Mouse (Mus musculus): ENCODE data around the gene Zswim8.

The Zswim8 gene

DNA sequence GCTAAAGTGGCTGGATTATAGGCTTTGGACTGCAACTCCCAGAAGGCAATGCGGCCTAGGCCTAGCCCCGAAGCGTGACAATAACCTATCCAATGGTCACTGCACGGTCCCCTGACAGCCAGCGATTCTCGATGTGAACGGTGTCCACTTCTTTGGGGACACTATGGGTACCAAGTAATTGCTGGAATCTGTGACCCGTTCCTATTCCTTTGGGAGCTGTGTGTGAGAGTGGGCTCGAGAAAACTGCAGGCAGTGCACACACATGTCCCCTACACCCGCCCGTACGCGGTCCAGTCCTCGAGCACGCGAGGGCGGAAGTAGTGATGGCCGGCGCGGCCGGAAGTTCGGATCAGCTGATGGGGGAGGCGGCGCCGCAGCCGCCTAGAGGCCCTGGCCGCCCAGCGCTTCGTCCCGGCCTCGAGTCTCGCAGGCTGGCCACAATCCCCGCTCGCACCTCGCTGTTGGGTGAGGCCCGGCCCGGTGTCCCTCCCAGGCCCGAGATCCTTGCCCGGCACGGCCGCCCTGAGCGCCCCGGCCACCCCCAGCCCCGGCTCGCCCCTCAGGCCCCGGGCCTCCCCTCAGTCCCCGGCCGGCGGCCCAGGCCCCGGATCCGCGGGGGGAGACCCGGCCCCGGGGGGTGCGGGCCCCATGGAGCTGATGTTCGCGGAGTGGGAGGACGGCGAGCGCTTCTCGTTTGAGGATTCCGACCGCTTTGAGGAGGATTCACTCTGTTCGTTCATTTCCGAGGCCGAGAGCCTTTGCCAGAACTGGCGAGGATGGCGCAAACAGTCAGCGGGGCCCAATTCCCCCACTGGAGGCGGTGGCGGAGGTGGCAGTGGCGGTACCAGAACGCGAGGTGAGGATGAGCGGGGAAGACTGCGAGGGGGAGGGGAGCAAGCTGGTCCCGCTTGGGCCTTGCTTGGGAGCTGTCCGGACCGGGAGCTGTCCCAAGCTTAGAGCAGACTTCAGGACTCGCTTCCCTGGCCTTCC, at the start of gene Zswim8:
Gene Zswim8, plus strand, starts transcription at position 352 of the 990 bp plus-strand sequence.
- DNase-seq (ENCODE audit: low read depth): peak; percentile 90

DNA sequence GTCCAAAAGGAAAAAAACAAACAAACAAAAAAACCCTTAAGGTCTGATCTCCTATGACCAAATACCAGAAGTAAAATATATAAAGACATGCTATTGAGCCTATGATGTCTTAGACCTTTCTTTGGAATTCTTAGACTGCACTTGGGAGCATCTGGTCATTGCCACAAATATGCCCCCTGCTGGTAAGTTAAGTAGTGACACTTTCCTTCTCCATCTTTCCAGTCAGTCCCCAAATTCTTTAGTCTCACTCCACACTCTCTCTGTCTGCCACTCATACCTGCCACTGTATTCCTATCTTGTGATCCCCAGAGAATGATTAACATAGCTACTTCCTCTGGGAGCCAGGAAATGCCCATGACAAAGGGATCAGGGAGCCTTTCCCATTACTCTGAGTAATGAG, 49.0 kb upstream of the Zswim8 start:
- peak; percentile 69 for DNase-seq (ENCODE audit: low read depth)

DNA sequence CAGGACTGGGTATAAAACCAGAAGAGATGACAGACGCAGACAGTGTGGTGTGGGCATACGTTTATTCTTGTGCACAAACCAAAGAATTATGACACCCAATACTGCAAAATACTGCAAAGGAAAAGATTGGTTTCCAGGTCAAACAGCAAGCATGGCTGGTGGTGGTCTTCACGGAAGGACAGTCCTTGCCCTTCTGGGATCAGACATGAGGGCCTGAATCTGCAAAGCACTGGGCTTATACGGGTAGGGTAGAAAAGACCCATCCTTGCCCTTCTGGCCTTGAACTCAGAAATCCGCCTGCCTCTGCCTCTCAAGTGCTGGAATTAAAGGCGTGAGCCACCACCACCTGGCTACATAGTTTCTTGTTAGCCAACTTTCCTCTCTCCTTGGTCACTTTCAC, 48.5 kb upstream of the Zswim8 start:
- no peak for DNase-seq (ENCODE audit: low read depth)

DNA sequence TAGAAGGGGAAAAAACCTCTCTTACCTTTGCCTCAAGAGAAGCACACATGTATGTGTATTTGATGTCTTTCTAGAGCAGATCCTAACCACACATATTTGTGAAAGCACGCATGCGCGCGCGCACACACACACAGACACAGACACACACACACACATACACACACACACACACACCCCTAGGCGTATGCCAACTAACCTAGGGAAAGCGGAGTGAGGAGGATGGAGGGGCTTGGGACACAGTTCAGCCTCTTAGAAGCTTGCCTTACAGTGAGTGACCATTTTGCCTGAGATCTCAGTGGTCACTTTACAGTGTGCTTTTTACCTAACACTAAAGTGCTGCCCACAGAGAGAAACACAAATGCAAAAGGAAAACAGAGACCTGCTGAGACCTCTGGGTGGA, 47.7 kb upstream of the Zswim8 start:
- no peak for DNase-seq (ENCODE audit: low read depth)

DNA sequence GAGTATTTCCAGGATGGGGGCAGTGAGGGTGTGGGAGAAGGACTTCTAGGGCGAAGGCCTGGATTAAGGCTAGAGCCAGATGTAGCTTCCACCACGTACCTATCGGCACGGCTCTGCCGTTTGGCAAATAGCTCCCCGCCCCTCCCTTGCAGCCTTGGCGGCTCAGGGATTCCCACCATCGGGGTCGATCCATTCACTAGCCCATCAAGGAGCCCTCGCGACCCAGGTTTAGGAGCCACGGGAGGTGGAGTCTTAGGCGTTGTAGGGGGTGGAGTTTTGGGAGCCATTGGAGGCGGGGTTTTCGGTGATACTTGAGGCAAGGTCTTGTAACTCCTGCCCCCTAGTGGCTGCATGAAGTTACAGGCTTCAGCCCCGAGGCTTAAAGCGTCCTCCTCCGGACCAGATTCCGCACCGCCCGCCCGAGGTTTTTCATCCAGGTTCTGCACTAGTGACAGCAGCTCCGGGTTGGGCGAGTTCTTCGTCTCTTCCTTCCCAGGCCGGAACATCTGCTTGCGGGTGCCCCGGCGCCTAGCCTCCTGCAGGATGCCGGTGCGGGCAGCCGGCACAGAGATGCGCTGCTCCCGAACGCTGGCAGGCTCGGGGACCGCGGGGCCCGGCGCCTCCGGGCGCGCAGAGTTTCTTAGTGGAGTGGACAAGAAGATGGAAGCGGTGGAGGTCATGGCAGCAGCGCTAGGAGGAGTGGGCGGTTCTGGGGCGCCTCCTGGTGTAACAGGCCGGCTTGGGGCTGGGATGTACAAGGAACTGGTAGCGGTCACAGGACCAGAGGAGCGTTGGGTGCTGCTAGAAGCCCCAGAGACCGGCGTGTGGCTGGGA, 46.3 kb upstream of the Zswim8 start:
- peak; percentile 96 for DNase-seq (ENCODE audit: low read depth)

DNA sequence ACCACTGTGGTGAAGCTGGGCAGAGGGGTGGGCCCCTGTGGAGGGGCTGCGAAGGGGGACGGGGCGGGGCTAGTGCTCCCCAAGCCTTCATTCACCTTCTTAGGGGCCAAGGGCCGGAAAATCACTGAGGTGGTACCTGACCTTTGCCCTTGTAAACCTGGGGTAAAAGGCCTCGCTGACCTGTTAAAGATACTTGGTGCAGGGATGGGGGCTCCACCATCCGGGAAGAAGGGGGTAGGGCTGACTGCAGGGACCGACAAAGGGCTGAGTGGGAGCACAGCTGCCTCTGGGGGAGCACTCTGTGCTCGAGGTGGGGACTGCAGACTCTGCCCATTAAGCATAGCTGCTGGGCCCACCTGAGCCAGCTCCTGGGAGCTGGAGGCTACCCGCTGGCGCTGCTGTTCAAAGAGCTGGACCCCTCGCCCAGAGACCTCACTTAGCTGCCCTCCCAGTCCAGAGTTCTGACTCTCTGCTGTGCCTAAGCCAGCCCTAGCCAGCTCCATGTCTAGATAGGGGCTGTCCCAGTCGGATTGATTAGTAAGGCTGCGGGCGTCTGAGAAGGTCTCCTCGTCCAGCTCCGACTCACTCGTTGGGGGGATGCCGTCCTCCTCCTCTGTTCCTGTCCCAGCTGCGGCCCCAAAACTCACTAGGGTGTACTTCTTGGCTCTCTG, 45.6 kb upstream of the Zswim8 start:
- no peak for DNase-seq (ENCODE audit: low read depth)

DNA sequence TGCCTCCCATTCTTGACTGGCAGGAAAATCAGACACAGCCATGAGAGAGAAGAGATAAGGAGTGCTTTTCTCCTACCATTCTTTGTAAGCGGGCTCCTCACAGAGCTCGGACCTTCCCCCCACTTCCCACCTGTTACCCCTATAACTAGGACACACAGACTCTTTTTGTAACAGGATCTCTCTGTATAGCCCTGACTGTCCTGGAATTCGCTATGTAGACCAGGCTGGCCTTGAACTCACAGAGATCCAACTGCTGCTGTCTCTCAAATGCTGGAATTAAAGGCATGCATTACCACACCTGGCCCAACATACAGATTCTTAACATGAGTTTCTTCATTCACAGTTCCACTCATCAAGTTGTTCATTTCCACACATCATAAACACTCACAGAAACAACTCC, 44.6 kb upstream of the Zswim8 start:
- DNase-seq (ENCODE audit: low read depth): no peak

DNA sequence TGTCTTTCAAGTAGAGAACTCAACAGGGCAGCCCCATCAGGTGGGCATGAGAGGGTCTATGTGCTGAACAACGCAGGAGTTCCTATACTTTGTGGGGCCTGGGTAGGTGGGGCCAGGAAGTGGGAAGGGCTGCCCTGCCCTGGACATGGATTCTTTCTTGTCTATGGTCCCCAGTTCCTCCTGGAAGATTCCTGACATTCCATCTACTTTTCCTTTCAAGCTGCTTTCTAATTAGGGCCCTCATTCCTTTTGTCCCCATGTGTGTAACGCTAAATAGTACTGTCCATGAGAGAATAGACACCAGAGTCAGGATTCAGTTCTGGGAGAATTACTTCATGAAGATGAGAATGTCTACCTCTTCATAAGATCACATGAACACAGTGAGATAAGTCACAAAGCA, 43.8 kb upstream of the Zswim8 start:
- DNase-seq (ENCODE audit: low read depth): no peak

DNA sequence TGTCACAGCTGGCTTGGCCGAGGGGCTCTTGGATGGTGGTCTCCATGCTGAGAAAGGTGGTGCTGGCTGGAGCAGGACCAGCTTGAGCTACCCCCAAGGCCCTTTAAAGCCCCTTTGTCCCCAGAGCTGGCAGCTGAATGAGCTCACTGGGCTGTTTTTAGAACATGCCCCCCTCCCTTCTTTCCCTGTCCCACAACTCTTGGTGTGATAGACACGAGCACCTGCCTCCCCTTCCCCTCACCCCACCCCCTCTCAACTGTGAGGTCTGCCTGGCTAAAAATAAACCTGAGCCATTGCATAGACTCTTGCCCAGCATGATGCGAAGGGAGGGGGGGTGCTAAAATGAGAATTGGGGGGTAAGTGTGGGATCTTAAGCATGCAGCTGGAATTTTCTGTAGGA, 42.9 kb upstream of the Zswim8 start:
- no peak for DNase-seq (ENCODE audit: low read depth)

DNA sequence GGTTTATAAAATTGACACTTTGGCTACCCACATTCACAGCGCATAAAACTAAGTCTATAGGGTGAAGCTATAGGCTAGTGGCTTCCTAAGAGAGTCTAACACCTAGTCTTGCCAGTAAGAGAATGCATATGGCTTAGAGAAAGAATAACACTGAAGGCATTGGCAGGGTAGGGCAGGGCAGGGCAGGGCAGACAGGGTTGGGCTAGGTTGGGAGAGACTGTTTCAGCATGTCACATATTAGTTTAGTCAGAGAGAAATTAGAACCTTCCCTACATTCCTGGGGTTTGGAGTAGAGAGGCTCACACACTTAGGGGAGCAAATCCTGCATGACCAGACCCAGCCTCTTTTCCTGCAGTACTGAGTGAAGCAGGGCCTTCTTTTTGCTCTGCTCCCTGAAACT, 39.9 kb upstream of the Zswim8 start:
- DNase-seq (ENCODE audit: low read depth): no peak

DNA sequence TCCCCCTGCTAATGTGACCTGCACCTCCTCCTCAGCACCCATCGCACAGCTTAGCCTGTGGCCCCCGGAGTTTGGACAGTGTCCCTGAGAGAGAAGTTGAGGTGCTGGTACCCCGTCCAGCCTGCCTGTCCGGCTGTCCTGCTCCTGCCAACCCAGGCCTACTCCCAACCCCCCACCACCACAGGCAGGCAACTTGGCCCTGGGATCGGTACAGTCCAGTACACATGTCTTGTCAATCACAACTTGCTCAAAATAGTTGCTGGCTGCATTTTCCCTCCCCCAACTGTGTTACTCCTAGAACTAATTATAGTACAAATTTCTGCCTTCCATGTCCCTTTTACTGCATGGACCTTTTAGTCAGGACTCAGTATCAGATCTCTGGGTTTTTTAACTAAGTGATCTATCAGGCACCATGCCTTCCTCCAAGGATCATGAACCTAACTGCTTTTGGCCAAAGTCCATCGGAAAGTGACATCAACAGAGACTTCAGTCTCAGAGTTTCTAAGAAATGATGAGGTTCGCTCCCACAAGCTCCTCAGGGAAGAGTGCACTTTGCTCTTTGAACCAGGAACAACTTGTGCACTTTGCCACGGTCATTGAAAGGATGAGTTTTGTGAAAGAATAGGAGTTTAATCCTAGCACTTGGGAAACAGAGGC, 39.1 kb upstream of the Zswim8 start, which contains the start of gene Synpo2l:
Gene Synpo2l, minus strand, starts transcription at position 201 of the 657 bp plus-strand sequence.
- no peak for DNase-seq (ENCODE audit: low read depth)

DNA sequence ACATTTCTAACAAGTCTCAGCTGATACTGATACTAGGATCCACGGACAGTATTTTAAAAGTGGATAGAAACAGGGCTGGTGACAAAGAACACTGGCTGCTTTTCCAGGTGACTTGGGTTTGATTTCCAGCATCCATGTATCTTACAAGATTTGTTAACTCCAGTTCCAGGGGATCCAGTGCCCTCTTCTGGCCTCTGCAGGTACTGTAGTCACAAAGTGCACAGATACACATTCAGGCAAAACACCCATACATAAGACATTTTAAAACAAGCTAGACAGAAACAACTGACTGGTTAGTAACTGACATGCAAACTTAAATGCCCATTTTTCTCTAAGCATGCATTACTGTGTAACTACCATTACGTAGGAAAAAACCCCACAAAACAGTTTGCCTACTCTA, 34.4 kb upstream of the Zswim8 start:
- peak; percentile 81 for DNase-seq (ENCODE audit: low read depth)

DNA sequence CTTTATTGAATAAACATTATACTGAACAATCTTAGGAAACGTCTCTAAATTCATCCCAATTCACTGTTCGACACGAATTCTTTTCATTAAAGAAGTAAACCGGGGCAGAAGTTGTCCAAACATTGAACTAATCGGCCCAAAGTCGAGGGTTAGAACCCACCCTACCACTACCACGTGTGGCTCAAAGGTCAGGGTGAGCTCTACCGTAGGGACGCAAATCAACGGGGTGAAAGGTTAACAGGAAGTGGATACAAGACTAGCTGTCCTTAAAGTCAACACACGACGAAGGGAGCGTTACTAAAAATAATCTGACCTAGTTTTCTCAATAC, 33.7 kb upstream of the Zswim8 start:
- DNase-seq (ENCODE audit: low read depth): no peak

DNA sequence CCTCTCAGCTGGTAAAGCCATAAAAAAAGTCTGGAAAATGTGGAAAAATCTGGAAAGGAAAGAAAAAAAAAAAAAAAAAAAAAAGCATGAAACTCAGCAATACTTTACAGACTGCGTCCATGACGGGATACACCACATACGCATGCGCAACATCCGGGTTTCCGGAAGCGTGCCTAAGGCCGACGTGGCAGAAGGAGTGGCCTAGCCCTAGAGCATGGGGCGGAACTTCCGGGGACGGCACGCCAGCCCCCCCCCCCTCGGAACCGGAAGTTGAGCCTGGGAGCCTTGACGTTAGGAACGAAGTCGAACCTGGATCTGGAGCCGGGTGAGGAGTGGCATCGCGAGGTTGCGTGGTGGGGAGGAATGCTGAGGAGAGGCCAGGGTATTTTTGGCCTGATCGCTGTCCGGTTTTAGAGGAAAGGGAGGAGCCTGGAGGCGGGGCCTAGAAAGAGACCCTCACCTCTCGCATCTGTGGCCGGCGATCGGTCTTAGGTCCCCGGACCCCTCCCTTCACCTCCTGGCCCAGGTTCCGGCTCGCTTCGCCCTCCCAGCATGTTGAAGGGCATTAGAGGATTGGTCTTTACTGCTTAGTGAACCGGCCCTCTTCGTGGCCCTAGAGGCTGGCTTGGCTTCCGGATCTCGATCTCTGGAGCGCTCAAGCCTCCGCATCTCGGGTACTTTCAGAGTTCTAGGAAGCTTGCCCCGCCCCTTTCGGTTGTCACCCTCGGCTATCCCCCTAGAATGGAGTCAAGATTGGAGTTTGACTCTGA, 33.1 kb upstream of the Zswim8 start, which contains the start of gene Sec24c:
Gene Sec24c, plus strand, starts transcription at position 245 of the 770 bp plus-strand sequence.
- peak; percentile 99 for DNase-seq (ENCODE audit: low read depth)

DNA sequence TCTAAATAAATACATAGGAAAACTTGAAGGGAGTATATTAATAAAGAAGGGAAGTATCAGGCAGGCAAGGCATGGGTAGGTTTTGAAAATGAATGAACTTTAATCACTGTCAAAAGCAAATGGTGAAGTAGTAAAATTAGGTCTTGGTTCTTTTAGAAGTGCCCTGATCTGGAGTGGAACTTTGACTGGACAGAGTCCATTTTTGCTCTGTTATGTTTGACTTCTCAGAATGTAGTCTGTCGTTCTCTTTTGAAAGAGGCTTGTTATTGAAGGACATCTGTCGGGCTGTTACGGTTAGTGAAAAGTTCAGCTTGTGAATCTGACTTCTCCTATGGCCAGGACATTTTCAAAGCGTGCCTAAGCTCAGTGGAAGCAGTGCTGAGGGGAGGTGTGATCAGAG, 29.4 kb upstream of the Zswim8 start:
- DNase-seq (ENCODE audit: low read depth): no peak

DNA sequence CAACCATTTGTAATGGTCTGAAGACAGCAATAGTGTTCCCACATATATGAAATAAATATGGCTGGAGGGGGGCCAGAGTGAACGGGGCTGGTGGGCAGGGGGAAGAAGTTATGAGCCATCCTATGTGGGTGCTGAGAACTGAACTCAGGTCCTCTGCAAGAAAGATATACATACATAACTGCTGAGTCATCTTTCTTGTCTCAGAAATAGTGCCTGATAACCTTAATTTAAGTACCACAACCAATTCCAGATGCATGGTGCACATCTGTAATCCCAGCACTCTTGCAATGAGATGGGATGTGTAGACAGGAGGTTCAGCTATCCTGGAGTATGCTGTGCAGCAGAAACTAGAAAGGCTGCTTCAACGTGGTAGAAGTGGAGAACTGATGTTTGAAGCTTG, 25.6 kb upstream of the Zswim8 start:
- no peak for DNase-seq (ENCODE audit: low read depth)

DNA sequence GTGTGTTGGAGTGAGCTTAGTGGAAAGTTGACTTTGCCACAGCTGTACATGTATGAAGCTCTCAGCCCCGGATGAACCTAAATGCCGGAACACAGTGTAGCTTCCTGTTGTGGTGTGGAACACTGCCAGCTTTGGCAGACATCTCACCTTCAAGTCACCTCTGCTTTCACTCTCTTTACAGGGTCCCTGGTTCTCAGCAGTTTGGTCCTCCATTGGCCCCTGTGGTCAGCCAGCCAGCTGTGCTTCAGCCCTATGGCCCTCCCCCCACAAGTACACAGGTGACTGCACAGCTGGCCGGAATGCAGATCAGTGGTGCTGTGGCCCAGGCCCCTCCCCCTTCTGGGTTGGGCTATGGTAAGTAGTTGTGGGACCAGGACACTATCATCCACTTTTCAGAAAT, 24.9 kb upstream of the Zswim8 start:
- peak; percentile 82 for DNase-seq (ENCODE audit: low read depth)

DNA sequence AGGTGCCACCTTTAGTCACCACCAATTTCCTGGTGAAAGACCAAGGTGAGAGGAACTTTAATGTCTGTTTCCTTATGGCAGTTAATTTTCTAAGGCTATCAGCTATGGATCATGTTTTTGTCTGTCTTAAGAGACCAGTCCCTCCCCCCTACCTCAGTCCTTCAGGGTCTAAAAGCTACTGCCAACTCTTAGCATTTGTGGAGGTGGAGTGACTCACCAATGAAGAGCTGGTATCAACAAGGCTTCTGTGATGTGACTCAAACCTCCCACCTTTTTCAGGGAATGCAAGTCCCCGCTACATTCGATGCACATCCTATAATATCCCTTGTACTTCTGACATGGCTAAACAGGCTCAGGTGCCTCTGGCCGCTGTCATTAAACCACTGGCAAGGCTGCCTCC, 20.8 kb upstream of the Zswim8 start:
- DNase-seq (ENCODE audit: low read depth): no peak

DNA sequence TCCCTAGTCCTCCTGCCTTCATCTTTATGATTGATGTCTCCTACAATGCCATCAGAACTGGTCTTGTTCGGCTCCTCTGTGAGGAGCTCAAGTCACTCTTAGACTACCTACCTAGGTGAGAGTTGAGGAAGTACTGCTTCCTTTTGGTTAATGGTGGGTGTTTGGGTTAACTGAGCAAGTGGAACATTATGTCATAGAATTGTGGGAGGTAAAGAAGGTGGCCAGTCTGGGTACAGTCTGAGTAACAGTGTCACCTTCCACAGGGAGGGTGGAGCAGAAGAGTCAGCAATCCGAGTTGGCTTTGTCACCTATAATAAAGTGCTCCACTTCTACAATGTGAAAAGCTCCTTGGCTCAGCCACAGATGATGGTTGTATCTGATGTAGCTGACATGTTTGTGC, 18.3 kb upstream of the Zswim8 start:
- DNase-seq (ENCODE audit: low read depth): no peak

DNA sequence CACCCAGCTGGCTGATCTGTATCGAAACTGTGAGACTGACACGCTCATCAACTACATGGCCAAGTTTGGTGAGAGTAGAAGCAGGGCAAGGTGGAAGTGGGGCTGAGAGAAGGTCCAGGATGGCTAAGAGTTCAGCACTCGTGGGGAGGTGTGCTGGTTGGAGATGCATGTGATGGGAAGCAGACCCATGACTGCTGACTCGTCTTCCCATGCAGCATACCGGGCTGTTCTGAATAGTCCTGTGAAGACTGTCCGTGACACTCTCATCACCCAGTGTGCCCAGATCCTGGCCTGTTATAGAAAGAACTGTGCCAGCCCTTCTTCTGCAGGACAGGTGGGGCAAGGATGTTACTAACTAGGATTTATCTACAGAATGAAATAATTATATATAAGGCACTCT, 15.6 kb upstream of the Zswim8 start:
- no peak for DNase-seq (ENCODE audit: low read depth)

DNA sequence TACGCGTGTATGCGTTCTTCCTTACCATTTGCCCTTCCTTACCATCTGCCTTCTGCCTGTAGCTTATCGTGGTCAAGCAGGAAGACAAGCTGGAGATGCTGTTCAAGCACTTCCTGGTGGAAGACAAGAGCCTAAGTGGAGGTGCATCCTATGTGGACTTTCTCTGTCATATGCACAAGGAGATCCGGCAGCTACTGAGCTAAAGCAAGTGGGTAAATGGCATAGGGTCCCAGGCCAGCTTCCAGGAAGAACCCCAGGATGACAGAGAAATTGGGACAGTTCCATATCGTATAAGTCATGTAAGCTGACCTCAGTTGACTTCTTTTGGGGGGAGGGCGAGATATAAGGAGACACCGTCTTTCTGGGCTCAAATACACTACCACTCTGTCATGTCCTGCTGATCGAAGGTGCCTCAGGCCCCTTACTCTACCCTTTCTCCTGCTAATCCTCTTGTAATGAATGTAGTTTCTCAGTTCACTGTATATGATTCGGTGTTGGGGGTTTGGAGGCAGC, 13.7 kb upstream of the Zswim8 start:
- no peak for DNase-seq (ENCODE audit: low read depth)
